Mouse (Mus musculus): Measurements from ENCODE around the gene Cacna2d3.

Cacna2d3 gene

DNA sequence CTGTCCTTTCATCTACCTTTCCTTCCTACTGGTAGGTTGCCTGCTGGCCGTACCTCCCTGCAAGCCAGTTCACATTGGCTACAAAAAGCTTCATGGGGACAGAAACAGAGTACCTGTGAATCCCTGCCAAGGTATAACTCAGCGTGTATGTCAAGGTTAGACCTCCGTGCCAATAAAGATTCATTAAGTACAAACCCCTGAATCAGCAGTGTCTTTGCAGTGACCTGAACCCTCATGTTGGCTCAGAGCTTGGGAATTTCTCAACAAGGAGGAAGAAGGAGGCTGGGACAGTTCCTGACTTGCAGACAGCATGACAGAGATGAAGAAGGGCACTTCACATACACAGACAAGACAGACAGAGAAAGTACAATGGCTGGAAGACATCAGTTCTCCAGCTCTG, 225.1 kb downstream of the Cacna2d3 start:
- in situ Hi-C loops (cut with MboI), result no loop called here

GRCm38 (mm10) chr14:29491786-29492185, 229.9 kb downstream of the Cacna2d3 start:
- in situ Hi-C loops (cut with MboI), result no loop called here

GRCm38 (mm10) chr14:29485416-29485815, 236.2 kb downstream of the Cacna2d3 start:
- in situ Hi-C loops (cut with MboI), result no loop called here

DNA sequence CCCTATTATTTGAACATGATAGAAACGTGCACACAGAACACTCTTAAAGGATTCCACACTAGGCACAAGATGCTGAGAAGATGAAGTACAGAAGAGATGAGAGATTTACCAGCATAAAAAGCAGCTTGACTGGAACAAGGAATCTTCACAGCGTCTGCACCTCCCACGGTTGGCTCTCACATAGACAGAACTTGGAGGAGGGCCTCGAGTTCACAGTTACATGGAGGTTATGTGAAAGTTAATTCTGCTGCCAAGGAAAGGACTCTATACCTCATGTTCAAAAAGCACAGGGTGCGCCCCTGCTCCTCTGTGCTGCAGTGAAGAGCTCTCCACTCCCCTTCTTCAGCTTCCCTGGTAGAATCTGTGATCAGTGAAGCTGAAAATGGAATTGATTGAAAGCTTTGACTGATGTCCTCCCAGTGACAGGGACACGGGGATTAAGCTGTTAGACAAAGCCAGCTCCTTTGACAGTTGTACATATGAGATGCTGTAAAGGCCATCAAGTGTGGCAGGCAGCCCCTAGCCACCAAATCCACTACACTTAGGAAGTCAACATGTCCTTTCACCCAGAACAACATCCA, 243.2 kb downstream of the Cacna2d3 start:
- in situ Hi-C loops (cut with MboI), result no loop called here

DNA sequence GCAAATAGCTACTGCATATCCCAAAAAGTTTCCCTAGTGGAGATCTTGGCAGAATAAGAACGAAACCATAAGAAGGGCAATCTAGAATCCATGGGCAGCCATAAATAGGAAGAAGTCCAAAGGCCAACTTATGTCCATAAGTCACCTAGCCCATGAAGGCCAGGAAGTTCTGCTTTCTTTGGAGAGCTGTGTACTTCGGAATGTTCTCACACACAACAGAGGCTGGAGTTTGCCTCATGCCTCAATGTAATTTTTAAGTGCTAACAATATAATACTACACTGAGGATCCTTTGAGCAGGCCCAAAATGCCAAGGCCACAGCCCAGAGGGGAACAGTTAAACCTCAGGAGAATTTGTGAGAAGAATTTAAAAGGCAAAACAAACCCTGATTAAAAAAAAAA, 257.4 kb downstream of the Cacna2d3 start:
- in situ Hi-C loops (cut with MboI), result no loop called here

DNA sequence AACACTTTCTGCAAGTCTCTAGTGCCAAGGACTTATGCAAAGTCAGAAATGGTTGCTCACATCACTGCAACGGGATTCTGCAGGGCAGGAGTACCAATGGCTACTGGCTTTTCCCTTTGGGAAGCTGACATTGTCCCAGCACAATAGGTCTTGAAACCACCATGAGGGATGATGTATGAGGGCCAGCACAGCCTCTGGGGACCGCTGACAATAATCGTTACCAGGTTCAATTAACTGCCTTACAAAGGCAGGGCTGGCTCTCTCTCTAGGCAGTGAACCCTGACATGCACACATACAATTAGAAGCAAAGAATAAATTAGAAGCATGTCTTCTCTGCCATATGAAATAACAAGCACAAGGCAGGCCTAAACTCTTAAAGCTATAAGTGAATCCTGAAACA, 272.5 kb downstream of the Cacna2d3 start:
- in situ Hi-C loops (cut with MboI), result no loop called here

GRCm38 (mm10) chr14:29443091-29444026, 278.3 kb downstream of the Cacna2d3 start:
- in situ Hi-C loops (cut with MboI), result no loop called here

DNA sequence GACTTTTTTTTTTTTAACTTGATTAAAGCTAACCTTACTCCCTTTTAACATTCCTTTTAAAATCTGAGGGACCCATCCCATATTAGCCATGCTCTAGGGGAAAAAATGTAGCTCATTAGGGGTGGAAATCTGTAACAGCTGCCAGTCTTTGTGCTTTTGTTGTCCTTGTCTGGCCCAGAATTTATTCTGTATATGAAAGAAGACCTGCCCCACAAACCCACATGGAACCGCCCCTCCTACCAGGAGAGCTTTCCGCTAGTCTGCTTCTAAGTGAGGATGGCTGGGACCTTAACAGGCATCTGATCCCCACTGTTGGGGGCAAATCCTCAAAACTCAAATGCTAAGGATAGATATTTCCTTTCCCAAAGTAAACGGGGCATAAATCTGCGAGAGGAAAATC, 279.2 kb downstream of the Cacna2d3 start:
- in situ Hi-C loops (cut with MboI), result no loop called here

- in situ Hi-C loops (cut with MboI), result no loop called here
Observed at GRCm38 (mm10) chr14:29438666-29439065, 283.0 kb downstream of the Cacna2d3 start.

DNA sequence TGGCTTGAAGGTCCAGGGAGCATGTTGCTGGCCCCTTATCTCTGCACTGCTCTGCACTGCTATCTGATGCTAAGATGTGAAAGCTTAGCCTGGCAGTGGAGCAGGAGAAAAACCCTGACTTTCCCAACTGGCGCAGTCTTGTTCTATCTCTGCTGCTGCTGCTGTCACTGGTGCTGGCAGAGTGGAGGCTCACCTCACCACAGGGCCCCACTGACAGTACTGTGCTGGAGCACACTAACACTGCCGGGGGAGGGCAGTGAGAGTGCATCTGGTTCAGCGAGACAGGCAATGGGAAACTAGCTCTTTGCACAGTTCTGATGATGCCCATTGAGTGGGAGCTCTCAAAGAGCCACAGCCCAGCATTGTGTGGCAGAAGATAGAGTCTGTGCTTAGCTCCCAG, 283.4 kb downstream of the Cacna2d3 start:
- in situ Hi-C loops (cut with MboI), result no loop called here

- in situ Hi-C loops (cut with MboI), result no loop called here
Observed at GRCm38 (mm10) chr14:29435203-29435602, 286.5 kb downstream of the Cacna2d3 start.

- in situ Hi-C loops (cut with MboI), result no loop called here
Observed at GRCm38 (mm10) chr14:29433716-29434115, 287.9 kb downstream of the Cacna2d3 start.

DNA sequence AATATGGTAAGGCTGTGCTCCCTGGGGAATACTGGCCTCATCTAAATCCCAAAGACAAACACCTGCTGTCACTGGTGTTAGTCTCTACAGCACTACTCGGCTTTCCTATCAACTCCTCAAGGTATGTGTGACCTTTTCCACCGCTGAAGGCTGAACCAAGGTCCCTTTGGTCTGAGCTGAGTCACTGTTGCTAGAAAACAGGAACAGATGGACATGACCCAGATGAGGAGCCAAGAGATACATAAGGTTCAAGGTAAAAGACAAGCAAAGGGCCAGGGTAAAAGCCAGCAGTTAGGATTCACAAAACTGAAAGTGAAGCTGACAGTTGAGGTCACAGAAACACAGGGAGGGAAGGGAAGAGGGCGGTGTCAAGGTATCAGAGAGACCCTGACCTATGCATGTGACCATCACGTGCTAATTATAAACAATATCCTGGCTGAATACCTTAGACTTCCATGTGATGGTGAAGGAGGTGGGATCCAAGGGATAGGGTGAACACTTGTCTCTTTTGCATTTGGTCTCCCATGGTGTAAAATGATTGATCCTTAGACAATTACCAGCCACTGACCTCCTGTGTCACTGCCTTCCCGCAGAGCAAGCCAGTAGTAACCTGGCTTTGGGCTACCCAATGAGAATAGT, 288.5 kb downstream of the Cacna2d3 start:
- in situ Hi-C loops (cut with MboI), result no loop called here

- in situ Hi-C loops (cut with MboI), result no loop called here
Observed at GRCm38 (mm10) chr14:29429788-29430187, 291.9 kb downstream of the Cacna2d3 start.

- in situ Hi-C loops (cut with MboI), result no loop called here
Observed at GRCm38 (mm10) chr14:29425666-29426065, 296.0 kb downstream of the Cacna2d3 start.

DNA sequence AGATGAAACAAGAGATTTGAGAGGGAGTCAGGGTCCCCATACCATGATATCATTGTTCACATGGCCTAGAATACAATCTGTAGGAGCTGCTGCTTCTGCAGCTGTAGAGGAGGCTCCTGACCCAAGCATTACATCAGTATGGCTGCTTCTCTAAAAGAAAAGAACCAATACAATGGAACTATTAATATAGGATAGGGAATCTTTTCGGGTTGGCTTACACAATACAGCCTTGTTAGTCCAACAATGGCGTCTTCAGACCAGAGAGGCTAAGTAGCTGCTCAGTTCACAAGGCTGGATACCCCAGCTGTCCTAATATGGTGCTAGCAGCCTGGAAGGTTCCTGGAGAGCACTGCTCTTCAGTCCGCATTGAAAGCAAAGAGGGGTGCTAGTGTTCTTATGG, 296.5 kb downstream of the Cacna2d3 start:
- in situ Hi-C loops (cut with MboI), result no loop called here

DNA sequence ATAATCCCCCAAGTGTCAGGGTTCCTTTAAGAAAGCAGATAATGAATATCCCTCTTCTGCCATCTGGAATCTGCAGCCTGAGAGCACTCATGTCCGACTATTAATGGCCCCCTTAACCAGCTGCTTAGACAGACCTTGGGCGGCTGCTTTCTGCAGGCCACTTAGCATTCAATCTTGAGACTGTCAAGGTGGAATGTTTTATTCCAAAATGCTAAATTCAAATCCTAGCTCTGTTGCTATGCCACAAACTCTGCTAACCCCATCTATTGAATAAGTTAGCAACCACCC, 315.8 kb downstream of the Cacna2d3 start:
- in situ Hi-C loops (cut with MboI), result no loop called here

- in situ Hi-C loops (cut with MboI), result no loop called here
Observed at GRCm38 (mm10) chr14:29405125-29405877, 316.4 kb downstream of the Cacna2d3 start.

DNA sequence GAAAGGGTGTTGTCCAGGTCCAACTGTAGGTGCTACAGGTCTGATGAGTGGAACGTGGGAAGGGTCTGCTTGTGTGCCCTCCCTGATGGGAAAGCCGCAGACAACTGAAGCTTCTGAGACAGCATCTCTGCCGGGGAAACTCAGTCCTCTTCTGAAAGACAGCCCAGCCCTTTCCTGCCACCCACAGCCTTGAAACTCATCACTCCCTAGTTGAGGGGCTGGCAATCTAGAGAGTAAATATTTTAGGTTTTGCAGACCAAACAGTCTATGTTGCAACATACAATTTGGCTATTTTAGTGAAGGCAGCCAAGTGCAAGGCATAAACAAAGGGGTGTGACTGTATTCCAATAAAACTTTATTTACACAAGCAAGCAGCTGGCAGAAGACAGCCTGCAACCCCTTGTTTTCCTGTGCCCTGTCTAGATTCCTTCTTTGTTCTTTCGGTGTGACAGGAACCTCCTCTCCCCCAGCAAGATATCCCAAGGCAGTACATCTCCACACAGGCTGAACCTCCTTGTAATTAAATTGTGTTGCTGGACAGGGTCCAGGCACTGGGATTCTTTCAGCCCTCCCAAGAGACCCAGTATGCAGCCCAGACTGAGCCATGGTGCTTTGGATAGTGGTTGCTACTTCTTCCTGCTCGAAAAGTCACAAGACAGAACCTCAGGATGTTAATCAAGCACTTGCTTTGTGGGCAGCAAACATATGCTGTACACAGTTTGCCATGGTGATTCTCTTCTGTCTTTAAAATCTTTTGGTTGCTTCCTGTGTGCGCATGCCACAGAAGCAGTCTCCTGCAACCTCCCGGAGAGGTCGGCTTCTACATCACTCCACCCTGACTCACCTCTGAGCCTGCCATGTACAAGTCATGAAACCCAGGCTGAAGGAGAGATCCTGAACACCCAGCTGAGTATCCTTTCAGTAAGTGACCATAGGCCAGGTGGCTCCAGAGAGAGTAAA, 317.5 kb downstream of the Cacna2d3 start:
- in situ Hi-C loops (cut with MboI), result no loop called here

GRCm38 (mm10) chr14:29402471-29402870, 319.2 kb downstream of the Cacna2d3 start:
- in situ Hi-C loops (cut with MboI), result no loop called here

DNA sequence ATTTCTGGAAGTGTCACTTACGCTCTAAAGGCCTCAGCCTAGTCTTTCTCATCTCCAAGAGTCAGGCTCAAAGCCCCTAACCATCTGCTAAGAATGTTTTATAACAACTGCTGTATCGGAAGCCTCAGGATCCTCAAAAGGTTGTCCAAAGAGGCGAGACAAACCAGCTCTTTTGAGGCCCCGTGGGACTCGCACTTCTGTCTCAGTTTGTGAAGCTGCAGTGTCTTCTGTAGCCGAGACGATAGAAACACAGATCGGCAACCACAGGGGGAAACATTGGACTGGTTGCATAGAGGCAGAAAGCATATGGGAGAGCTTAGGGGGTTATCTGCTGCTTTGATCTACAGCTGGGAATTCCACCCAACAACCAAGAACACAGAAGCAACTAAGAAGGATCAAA, 327.9 kb downstream of the Cacna2d3 start:
- in situ Hi-C loops (cut with MboI), result no loop called here

All from mature B cell (primary cell).